ENCODE assay signal across 17 mouse cellular contexts in the genomic region with DNA sequence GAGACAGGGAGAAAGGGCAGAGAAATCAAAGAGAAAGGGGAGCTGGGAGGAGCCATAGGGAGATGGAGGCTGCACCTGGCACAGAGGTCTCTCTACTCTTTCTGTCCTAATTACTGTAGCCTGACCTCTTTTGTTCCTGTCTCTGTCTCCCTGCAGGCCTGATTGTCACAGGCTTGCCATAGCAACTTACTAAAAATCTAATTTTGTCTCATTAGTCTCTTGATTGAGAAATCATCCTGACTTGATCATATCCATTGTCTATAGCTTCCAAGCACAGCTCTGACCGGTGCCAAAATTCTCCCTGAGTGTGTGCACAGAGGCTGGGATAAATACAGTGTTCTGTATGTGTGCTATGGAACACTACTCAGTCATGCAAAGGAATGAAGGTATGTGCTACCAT. TPM values are rescaled to one million over a fixed set of nuclear protein-coding genes. Genes with fewer than 3 reads are reported as not detected.
DNase-seq lines count a peak whose midpoint lies in the region; ATAC-seq and TF ChIP-seq lines count a peak whose summit lies in the region.
"Had no signal": no experiment of that assay in that cellular context is flagged by ENCODE, and none has a peak within 500 bp of the region (broad histone marks: within the 10 kb centered on the region; RNA-seq: fewer than 3 reads in every experiment).

No protein-coding gene starts in this region.

- no peak overlapping the region for H3K9ac ChIP-seq in midbrain, embryonic 13.5 days (replicated peaks)
- H3K9ac ChIP-seq in intestine, postnatal 0 days (ENCODE audit: low read depth, low read length) = no peak overlapping the region

- no peaks in the 10 kb centered on the region for H3K27me3 ChIP-seq in midbrain, embryonic 13.5 days
- H3K27me3 ChIP-seq in intestine, postnatal 0 days (replicated peaks; ENCODE audit: control insufficient read depth, insufficient read depth, low read length) = no peaks in the 10 kb centered on the region

- H3K9me3 ChIP-seq in midbrain, embryonic 13.5 days = no peaks in the 10 kb centered on the region
- no peaks in the 10 kb centered on the region for H3K9me3 ChIP-seq in intestine, postnatal 0 days (ENCODE audit: control insufficient read depth)

- H3K4me3 ChIP-seq in midbrain, embryonic 13.5 days (replicated peaks) = no peak overlapping the region
- no peak overlapping the region for H3K4me3 ChIP-seq in intestine, postnatal 0 days (ENCODE audit: low read depth, low read length)
- H3K4me3 ChIP-seq: erythroblast, embryonic 14.5 days had no signal

- H3K27ac ChIP-seq in midbrain, embryonic 13.5 days = peak overlapping the region; percentile 72
- no peak overlapping the region for H3K27ac ChIP-seq in intestine, postnatal 0 days (ENCODE audit: low read depth, low read length)
- H3K27ac ChIP-seq: kidney, postnatal 0 days had no signal

- ATAC-seq in midbrain, embryonic 13.5 days = no peak
- ATAC-seq in intestine, postnatal 0 days = no peak

- WGBS in midbrain, embryonic 13.5 days = 52% methylated on average over 1 of the region's 1 CpGs
- 90% methylated on average over 1 of the region's 1 CpGs for WGBS in intestine, postnatal 0 days

- DNase-seq in cerebellum, adult 11-12 months = peak; percentile 16
- no peak for DNase-seq in cerebellum, adult 18-20 months
- DNase-seq in retina, postnatal 1 day = peak; percentile 50
- DNase-seq in retina, embryonic 14.5 days (ENCODE audit: low spot score) = no peak
- no peak for DNase-seq in lung, postnatal 36 days
- DNase-seq in layer of hippocampus, postnatal 14 days (ENCODE audit: low spot score in 2 of 2) = no peak
- DNase-seq: adrenal gland, postnatal 36 days; lung, adult 18-20 months; lung, postnatal 4 days; right cerebral cortex, postnatal 25 days; thymus, adult 18-20 months had no signal

- TF ChIP-seq CTCF in intestine, postnatal 0 days (IDR thresholded peaks at IDR 0.05; ENCODE audit: low read depth) = no peak

- peaks cover 13% of the 10 kb centered on the region for H3K4me1 ChIP-seq in midbrain, embryonic 13.5 days (replicated peaks)
- H3K4me1 ChIP-seq in intestine, postnatal 0 days (replicated peaks; ENCODE audit: control insufficient read depth, insufficient read depth, low read length) = 0 out of 2 replicates have a peak, but pooled peaks cover 6% of the 10 kb centered on the region

- H3K36me3 ChIP-seq in midbrain, embryonic 13.5 days = no peaks in the 10 kb centered on the region
- no peaks in the 10 kb centered on the region for H3K36me3 ChIP-seq in intestine, postnatal 0 days (ENCODE audit: control insufficient read depth, insufficient read depth)

- no peak overlapping the region for H3K4me2 ChIP-seq in midbrain, embryonic 13.5 days (replicated peaks)
- H3K4me2 ChIP-seq in intestine, postnatal 0 days (replicated peaks; ENCODE audit: low read depth) = no peak overlapping the region

RNA-seq across cellular contexts. Expression of a gene that starts 25.5 kb away (rescaled TPM):
- polyA plus RNA-seq in midbrain, embryonic 13.5 days (2015; fragmentation: Nextera tagmentation; extraction: Ambion mirVana) = 3.3 and 5.5 TPM in 2 replicates
- 1.6 and 2.4 TPM in 2 replicates for polyA plus RNA-seq in intestine, postnatal 0 days (2015; fragmentation: Nextera tagmentation; extraction: Ambion mirVana)
- total RNA-seq in layer of hippocampus, postnatal 14 days (2021) = 1 to 10 TPM; 1.5 to 1.8 TPM
- total RNA-seq: granulocyte monocyte progenitor cell, adult 5-6 weeks; monocyte, adult 5-6 weeks had no signal
- polyA plus RNA-seq: erythroblast, embryonic 14.5 days had no signal

Comparison
In these comparisons a context has a peak if more than half of its experiments do, and no peak if none do; other contexts are left out.
1. DNase-seq: peak in cerebellum, adult 11-12 months (single experiment) and retina, postnatal 1 day (single experiment); none in cerebellum, adult 18-20 months (0 of 2), retina, embryonic 14.5 days (single experiment), lung, postnatal 36 days (single experiment) and layer of hippocampus, postnatal 14 days (0 of 2).